Mouse (Mus musculus): ENCODE results near the gene Marcks. TPM values are rescaled to one million over a fixed set of nuclear protein-coding genes. Genes with fewer than 3 reads are reported as not detected.

Gene Marcks
- polyA plus RNA-seq, 1 experiment from 2014 or later = 78.1 TPM

DNA sequence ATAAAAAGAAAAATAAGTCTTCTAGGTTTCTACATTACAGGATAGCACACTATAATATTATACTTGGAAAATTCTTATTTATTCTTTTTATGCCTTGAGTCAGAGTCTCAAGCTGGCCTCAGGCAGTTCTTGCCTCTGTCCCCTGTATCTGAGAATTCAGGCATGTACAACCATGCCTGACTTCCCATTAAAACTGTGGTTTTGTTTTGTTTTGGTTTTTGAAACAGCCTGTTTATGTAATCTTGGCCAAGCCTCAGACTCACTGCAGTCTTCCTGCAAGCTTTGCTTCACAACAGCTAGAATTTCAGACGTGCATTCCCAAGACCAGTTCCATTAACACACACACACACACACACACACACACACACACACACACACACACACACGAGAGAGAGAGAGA lies 16.4 kb upstream of the Marcks start:
- Histone ChIP-seq H3K4me1 (ENCODE audit: control insufficient read depth, insufficient read depth, low read length) (no peaks in the 10 kb centered on the region), H3K27ac (ENCODE audit: low read length) (no peak overlapping the region), H3K4me3 (replicated peaks; ENCODE audit: low read length) (no peak overlapping the region), H3K9me3 (replicated peaks; ENCODE audit: control insufficient read depth, low read length) (no peaks in the 10 kb centered on the region), H3K4me2 (ENCODE audit: low read depth, low read length) (no peak overlapping the region), H3K36me3 (ENCODE audit: control insufficient read depth, insufficient read depth, low read length) (no peaks in the 10 kb centered on the region), H3K27me3 (ENCODE audit: control insufficient read depth, insufficient read depth, low read length) (no peaks in the 10 kb centered on the region), H3K9ac (ENCODE audit: low read length) (no peak overlapping the region)
- ATAC-seq (ENCODE audit: insufficient read depth, low FRiP score) = no peak; the same call in 1 of the 2 replicates
- WGBS = 38% methylated on average over 2 of the region's 2 CpGs

DNA sequence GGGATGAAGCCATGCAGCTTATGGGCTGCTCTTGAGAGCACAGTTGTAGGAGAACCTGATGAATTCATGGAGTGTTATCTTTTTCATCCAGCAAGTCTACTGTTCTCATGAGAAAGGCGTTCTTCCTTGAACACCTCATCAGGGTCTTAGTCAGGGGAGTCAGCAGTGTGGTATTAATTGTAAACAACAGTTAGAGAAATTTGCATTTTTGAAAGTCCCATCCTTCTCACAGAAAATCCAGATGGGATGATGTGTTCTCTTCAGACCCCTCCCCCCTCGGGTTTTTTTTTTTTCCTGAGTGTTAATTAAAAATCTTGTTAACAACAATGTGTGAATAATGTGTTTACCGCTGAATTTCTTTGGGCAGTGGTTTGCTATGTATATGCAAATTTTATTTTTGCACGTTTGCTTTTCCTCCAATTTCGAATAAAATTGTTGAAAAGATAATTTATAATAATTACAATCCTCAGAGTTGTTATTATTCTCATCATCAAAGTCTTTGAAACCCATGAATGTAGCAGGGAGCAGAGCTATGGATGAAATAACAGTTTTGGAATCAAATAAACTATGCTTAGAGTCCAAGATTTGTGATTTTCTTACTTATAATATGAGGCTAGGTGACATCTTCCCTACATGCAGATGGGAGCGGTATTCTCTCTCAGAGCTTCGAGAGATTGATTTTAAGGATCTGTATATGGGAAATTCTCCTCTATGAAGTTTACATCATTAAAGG lies 13.0 kb upstream of the Marcks start:
- Histone ChIP-seq H3K27me3 (ENCODE audit: control insufficient read depth, insufficient read depth, low read length) (no peaks in the 10 kb centered on the region), H3K9ac (ENCODE audit: low read length) (no peak overlapping the region), H3K9me3 (replicated peaks; ENCODE audit: control insufficient read depth, low read length) (no peaks in the 10 kb centered on the region), H3K4me3 (replicated peaks; ENCODE audit: low read length) (no peak overlapping the region), H3K36me3 (ENCODE audit: control insufficient read depth, insufficient read depth, low read length) (no peaks in the 10 kb centered on the region), H3K27ac (ENCODE audit: low read length) (no peak overlapping the region), H3K4me1 (ENCODE audit: control insufficient read depth, insufficient read depth, low read length) (no peaks in the 10 kb centered on the region), H3K4me2 (ENCODE audit: low read depth, low read length) (no peak overlapping the region)
- ATAC-seq (ENCODE audit: insufficient read depth, low FRiP score) = no peak
- 88% methylated on average over 7 of the region's 7 CpGs for WGBS

GRCm38 (mm10) chr10:37148016-37148415 lies 9.3 kb upstream of the Marcks start:
- no peak overlapping the region for H3K4me2 ChIP-seq (ENCODE audit: low read depth, low read length)
- no peaks in the 10 kb centered on the region for H3K27me3 ChIP-seq (ENCODE audit: control insufficient read depth, insufficient read depth, low read length)
- H3K9ac ChIP-seq (ENCODE audit: low read length) = no peak overlapping the region
- H3K36me3 ChIP-seq (ENCODE audit: control insufficient read depth, insufficient read depth, low read length) = no peaks in the 10 kb centered on the region
- no peak overlapping the region for H3K27ac ChIP-seq (ENCODE audit: low read length)
- no peaks in the 10 kb centered on the region for H3K4me1 ChIP-seq (ENCODE audit: control insufficient read depth, insufficient read depth, low read length)
- WGBS = 64% methylated on average over 3 of the region's 3 CpGs
- H3K4me3 ChIP-seq (replicated peaks; ENCODE audit: low read length) = no peak overlapping the region
- ATAC-seq (ENCODE audit: insufficient read depth, low FRiP score) = no peak
- H3K9me3 ChIP-seq (replicated peaks; ENCODE audit: control insufficient read depth, low read length) = no peaks in the 10 kb centered on the region

DNA sequence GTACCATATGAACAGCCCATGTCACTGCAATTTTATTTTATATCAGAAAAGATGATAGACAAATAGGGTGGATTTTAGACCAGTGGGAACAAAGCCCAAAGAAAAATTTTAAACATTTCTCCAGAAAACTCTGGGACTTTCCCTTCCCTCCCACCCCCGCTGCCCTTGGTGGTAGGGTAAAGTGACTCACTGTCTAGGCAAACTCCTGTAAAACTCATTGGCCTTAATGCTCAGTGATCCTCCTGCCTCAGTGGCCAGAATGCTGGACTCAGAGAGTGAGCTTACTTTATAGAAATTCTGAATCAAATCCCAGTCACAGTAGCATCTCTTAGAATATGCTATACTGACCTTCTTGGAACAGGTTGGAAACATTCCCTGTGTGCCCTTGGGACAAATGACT lies 6.7 kb upstream of the Marcks start:
- Histone ChIP-seq H3K4me3 (replicated peaks; ENCODE audit: low read length) (no peak overlapping the region), H3K9me3 (replicated peaks; ENCODE audit: control insufficient read depth, low read length) (no peaks in the 10 kb centered on the region), H3K27me3 (ENCODE audit: control insufficient read depth, insufficient read depth, low read length) (no peaks in the 10 kb centered on the region), H3K4me1 (ENCODE audit: control insufficient read depth, insufficient read depth, low read length) (peaks cover 7% of the 10 kb centered on the region), H3K36me3 (ENCODE audit: control insufficient read depth, insufficient read depth, low read length) (no peaks in the 10 kb centered on the region), H3K4me2 (ENCODE audit: low read depth, low read length) (no peak overlapping the region), H3K9ac (ENCODE audit: low read length) (no peak overlapping the region), H3K27ac (ENCODE audit: low read length) (no peak overlapping the region)
- no peak for ATAC-seq (ENCODE audit: insufficient read depth, low FRiP score)
- WGBS = 85% methylated on average over 1 of the region's 1 CpGs

DNA sequence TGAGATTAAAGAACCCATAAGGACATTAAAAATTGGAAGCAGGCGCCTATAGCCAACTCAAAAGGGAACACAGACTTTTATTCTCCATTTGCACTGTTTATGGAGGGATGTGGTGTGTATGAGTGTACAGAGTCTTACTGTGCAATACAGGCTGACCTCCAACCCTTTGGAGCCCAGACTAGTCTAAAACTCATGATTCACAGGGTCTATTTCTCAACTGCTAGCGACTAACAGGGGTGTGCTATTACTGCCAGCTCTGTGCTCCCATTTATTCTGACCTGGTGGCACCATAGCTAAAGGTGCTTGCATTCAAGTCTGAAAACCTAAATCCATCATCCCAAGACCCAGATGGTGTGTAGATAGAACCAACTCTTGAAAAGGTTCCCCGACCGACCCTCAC lies 2.9 kb upstream of the Marcks start:
- ATAC-seq (ENCODE audit: insufficient read depth, low FRiP score) = no peak
- Histone ChIP-seq H3K9ac (ENCODE audit: low read length) (peak overlapping the region; percentile 83), H3K4me1 (ENCODE audit: control insufficient read depth, insufficient read depth, low read length) (peaks cover 7% of the 10 kb centered on the region), H3K4me3 (replicated peaks; ENCODE audit: low read length) (peak overlapping the region; percentile 87), H3K27ac (ENCODE audit: low read length) (peak overlapping the region; percentile 99), H3K4me2 (ENCODE audit: low read depth, low read length) (peak overlapping the region; percentile 90), H3K9me3 (replicated peaks; ENCODE audit: control insufficient read depth, low read length) (no peaks in the 10 kb centered on the region), H3K36me3 (ENCODE audit: control insufficient read depth, insufficient read depth, low read length) (no peaks in the 10 kb centered on the region), H3K27me3 (ENCODE audit: control insufficient read depth, insufficient read depth, low read length) (no peaks in the 10 kb centered on the region)
- WGBS = 64% methylated on average over 4 of the region's 4 CpGs

DNA sequence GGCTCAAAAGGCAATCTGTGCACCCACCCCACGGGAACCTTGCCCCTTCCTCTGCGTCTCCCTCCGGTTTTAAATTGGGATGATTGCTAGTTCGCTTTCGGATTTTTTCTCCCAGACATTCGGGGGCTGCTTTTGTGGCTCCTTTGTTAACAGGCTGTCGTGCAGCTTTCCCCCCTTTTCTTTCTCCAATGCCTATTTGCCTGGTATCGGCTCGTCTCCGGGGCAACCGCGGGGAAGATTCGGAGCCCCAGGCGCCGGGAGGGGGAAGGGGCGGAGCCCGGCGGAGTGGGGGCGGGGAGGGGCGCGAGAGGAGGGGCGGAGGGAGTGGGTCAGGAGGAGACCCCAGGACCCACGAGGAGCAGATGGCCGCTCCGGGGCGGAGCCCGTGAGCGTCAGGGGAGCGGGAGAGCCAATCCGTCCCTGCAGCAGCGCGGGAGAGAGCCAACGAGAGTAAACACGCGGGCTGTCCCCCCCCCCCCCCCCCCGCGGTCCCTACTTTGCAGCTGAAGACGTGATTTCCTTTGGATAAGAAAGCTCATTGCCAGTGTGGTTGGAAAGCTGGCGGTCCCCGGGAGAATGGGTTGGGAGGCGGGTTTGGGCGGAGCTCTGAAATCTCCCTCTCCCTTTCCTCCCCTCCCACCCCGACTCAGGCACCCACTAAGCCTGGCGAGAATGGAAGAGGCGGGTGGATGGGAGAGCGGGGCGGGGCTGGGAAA lies 2.2 kb upstream of the Marcks start:
- no peaks in the 10 kb centered on the region for H3K36me3 ChIP-seq (ENCODE audit: control insufficient read depth, insufficient read depth, low read length)
- WGBS = under 1% methylated on average over 42 of the region's 47 CpGs
- H3K4me2 ChIP-seq (ENCODE audit: low read depth, low read length) = peak overlapping the region; percentile 90
- peak overlapping the region; percentile 83 for H3K9ac ChIP-seq (ENCODE audit: low read length)
- no peaks in the 10 kb centered on the region for H3K9me3 ChIP-seq (replicated peaks; ENCODE audit: control insufficient read depth, low read length)
- peak overlapping the region; percentile 87 for H3K4me3 ChIP-seq (replicated peaks; ENCODE audit: low read length)
- peak; percentile 89 for ATAC-seq (ENCODE audit: insufficient read depth, low FRiP score)
- H3K27ac ChIP-seq (ENCODE audit: low read length) = peak overlapping the region; percentile 99
- H3K27me3 ChIP-seq (ENCODE audit: control insufficient read depth, insufficient read depth, low read length) = no peaks in the 10 kb centered on the region
- peaks cover 7% of the 10 kb centered on the region for H3K4me1 ChIP-seq (ENCODE audit: control insufficient read depth, insufficient read depth, low read length)

GRCm38 (mm10) chr10:37140166-37140735 lies 1.5 kb upstream of the Marcks start:
- H3K27ac ChIP-seq (ENCODE audit: low read length) = peak overlapping the region; percentile 99
- H3K36me3 ChIP-seq (ENCODE audit: control insufficient read depth, insufficient read depth, low read length) = no peaks in the 10 kb centered on the region
- H3K4me3 ChIP-seq (replicated peaks; ENCODE audit: low read length) = peak overlapping the region; percentile 87
- H3K4me2 ChIP-seq (ENCODE audit: low read depth, low read length) = peak overlapping the region; percentile 90
- no peaks in the 10 kb centered on the region for H3K27me3 ChIP-seq (ENCODE audit: control insufficient read depth, insufficient read depth, low read length)
- peak overlapping the region; percentile 83 for H3K9ac ChIP-seq (ENCODE audit: low read length)
- no peak for ATAC-seq (ENCODE audit: insufficient read depth, low FRiP score)
- H3K9me3 ChIP-seq (replicated peaks; ENCODE audit: control insufficient read depth, low read length) = no peaks in the 10 kb centered on the region
- peaks cover 7% of the 10 kb centered on the region for H3K4me1 ChIP-seq (ENCODE audit: control insufficient read depth, insufficient read depth, low read length)
- under 1% methylated on average over 24 of the region's 24 CpGs for WGBS

DNA sequence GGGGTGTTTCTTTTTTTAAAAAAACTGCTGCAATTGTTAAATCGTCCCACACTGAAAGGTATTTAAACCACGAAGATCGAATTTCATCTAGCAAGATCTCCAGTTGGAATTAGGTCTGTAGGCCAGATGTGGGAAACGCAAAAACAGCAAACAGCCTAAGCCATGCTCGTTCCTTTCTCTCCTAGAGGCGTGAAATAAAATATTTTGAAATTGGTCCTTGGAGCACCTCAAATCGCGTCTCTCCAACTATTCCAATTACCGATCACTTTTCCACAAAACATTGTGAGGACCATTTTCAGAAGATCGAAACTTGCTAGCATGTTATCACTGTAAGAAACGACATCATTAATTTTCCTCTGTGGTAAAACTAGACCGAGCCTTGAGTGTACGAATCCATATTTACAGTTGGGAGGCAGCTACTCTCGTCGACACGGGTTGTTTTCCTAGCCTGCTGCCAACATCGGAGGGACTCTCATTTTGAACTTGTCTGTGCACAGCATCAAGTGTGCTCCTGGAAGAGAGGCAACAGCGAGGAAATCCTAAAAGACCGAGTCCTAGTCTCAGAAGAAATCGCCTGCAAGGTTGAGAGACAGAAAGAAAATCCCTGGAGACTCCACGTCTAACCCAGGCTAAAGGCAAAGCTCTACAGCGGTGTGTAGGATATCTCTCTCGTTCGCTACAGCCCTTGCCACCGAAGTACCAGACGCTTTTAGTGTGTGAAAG lies 884 bp upstream of the Marcks start:
- ATAC-seq (ENCODE audit: insufficient read depth, low FRiP score) = no peak
- H3K36me3 ChIP-seq (ENCODE audit: control insufficient read depth, insufficient read depth, low read length) = 0 out of 2 replicates have a peak, but pooled peaks cover 4% of the 10 kb centered on the region
- no peaks in the 10 kb centered on the region for H3K9me3 ChIP-seq (replicated peaks; ENCODE audit: control insufficient read depth, low read length)
- H3K9ac ChIP-seq (ENCODE audit: low read length) = peak overlapping the region; percentile 83
- WGBS = under 1% methylated on average over 26 of the region's 26 CpGs
- H3K4me2 ChIP-seq (ENCODE audit: low read depth, low read length) = peak overlapping the region; percentile 90
- peak overlapping the region; percentile 87 for H3K4me3 ChIP-seq (replicated peaks; ENCODE audit: low read length)
- peaks cover 11% of the 10 kb centered on the region for H3K4me1 ChIP-seq (ENCODE audit: control insufficient read depth, insufficient read depth, low read length)
- H3K27ac ChIP-seq (ENCODE audit: low read length) = peak overlapping the region; percentile 99
- no peaks in the 10 kb centered on the region for H3K27me3 ChIP-seq (ENCODE audit: control insufficient read depth, insufficient read depth, low read length)
